Mouse (Mus musculus): ENCODE data around the gene Zfp968. TPM values are rescaled to one million over a fixed set of nuclear protein-coding genes. Genes with fewer than 3 reads are reported as not detected.
"Not testable (repeated sequence)": the region's sequence is repeated elsewhere in the genome, so short reads cannot be mapped to it uniquely, and the experiment has no call there.

Gene Zfp968
- polyA plus RNA-seq (2011; ENCODE audit: insufficient read length, low read depth, missing spikeins) = 2.3 and 3.9 TPM in 2 replicates

DNA sequence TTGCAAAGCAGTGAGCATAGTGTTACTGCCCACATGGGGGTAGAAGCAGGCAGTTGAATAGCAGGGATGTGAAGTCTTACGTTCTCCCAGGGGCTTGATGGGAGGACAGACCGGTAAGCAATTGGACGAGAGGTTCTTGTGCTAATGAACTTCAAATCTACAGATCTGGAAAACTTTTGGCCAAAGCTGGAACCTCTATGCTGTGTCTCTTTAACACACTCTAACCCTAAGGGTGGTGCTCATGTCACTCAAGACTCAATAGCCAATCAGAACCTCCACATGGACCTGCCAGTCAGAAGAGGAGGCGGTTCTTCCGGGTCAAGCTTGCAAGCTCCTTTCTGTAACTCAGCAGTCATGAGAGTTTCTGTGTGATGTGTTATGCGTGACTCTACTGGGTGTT, at the start of gene Zfp968:
TSS of gene Zfp968 (plus strand) at position 301 of the 400 bp plus-strand sequence.
- not testable (repeated sequence) for H3K4me3 ChIP-seq (ENCODE audit: insufficient read depth, low read length); H3K27ac ChIP-seq (ENCODE audit: insufficient read depth, low read length); H3K4me1 ChIP-seq (ENCODE audit: control insufficient read depth, insufficient read depth, low read length)

DNA sequence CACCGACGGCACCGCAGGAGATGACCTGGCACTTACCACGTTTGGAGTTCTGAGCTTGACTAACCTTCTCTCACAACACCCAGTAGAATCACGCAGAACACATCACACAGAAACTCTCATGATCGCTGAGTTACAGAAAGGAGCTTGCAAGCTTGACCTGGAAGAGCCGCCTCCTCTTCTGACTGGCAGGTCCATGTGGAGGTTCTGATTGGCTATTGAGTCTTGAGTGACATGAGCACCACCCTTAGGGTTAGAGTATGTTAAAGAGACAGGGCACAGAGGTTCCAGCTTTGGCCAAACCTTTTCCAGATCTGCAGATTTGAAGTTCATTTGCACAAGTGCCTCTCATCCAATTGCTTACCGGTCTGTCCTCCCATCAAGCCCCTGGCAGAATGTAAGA, 34.1 kb upstream of the Zfp968 start, which contains the start of gene Gm4631:
TSS of gene Gm4631 (minus strand) at position 101 of the 400 bp plus-strand sequence.
- not testable (repeated sequence) for H3K4me3 ChIP-seq (ENCODE audit: insufficient read depth, low read length); H3K27ac ChIP-seq (ENCODE audit: insufficient read depth, low read length); H3K4me1 ChIP-seq (ENCODE audit: control insufficient read depth, insufficient read depth, low read length)

Other genes with a start within 250 kb of the Zfp968 start
- gene Gm14399, start 230.4 kb upstream of the Zfp968 start, polyA plus RNA-seq (2011; ENCODE audit: insufficient read length, low read depth, missing spikeins) = 19.8 and 25.6 TPM in 2 replicates
- gene Gm14443, start 196.6 kb upstream of the Zfp968 start, polyA plus RNA-seq (2011; ENCODE audit: insufficient read length, low read depth, missing spikeins) = 0.38 and 0.49 TPM in 2 replicates
- 18.3 and 19.5 TPM in 2 replicates for gene Gm14391, start 165.5 kb upstream of the Zfp968 start, polyA plus RNA-seq (2011; ENCODE audit: insufficient read length, low read depth, missing spikeins)
- gene Gm14440, start 97.3 kb upstream of the Zfp968 start, polyA plus RNA-seq (2011; ENCODE audit: insufficient read length, low read depth, missing spikeins) = 6.3 and 7.2 TPM in 2 replicates
- gene Gm4631, start 34.2 kb upstream of the Zfp968 start, polyA plus RNA-seq (2011; ENCODE audit: insufficient read length, low read depth, missing spikeins) = 20.9 and 31.7 TPM in 2 replicates
- 10.5 and 13.0 TPM in 2 replicates for gene Gm4724, start 63.4 kb downstream of the Zfp968 start, polyA plus RNA-seq (2011; ENCODE audit: insufficient read length, low read depth, missing spikeins)
- gene Zfp965, start 97.5 kb downstream of the Zfp968 start, polyA plus RNA-seq (2011; ENCODE audit: insufficient read length, low read depth, missing spikeins) = 19.4 and 37.5 TPM in 2 replicates

Measured in embryonic fibroblast, embryonic 13.5 days (primary cell).